Mouse (Mus musculus) testis, postnatal 10 days (tissue): ENCODE measurements at regions not wholly inside any gene's neighbourhood (a gene's known extent, or its start where the extent isn't known, plus 50 kb on each side); places are given as distances from the start of the nearest gene placed in this dataset.

Source experiments
- DNase-seq: peaks from one replicate; pipeline ENCODE4 v3.0.0; 2021; ENCODE audit warnings: low spot score

DNA sequence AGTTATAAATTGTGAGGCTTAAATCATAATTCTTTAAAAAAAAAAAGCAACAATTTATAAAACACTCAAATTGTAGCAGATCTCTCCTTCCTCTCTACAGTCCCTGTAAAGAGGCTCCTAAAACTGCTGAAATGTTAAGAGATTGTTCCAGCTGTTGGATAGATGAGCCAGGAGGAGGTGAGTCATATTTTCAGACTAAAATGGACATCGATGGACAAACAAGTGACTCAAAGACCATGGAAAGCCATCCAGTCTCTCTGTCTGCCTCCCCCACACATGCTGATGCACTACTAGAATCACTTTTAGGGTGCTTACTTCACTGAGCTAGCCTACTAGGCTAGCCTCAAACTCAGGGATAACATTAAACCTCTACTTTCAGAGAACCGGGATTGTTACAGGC, 561.5 kb downstream of the Tmem114 start:
- DNase-seq: no peak

DNA sequence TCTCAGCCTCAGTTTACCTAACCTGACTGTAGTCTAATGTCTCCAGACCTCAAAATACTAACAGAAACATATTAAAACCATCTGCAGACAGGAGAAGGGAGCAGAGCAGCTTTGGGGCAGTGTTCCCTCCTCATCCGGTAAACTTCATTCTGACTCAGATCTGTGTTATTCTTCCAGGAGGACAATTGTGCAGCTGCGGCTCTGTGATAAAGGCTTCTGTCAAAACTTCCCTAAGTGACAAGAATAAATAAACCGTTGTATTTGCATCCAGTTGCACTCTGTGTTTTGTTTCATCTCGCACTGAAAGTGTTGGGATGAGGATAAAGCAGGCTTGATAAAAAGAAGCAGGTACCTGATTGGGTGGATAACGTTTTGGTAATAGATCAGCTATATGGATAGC, 585.8 kb downstream of the Tmem114 start:
- no peak for DNase-seq

DNA sequence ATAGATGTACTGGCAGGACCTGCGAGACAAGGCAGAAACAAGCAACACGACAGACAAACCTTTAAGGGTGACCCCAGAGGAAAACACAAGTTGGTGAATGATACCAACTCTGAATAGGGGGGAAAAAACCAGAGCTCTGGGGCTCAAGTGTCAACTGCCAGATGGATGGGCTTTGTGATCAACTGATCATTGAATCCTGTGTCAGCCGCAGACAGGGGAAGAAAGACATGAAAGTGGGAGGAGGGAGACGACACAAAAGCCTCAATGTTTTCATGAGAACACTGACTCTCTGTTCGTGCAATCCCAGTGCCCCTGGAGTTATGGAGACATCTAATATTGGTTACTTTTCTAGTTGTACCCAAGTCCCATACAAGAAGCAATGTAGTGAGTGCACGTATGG, 593.8 kb downstream of the Tmem114 start:
- DNase-seq: no peak

DNA sequence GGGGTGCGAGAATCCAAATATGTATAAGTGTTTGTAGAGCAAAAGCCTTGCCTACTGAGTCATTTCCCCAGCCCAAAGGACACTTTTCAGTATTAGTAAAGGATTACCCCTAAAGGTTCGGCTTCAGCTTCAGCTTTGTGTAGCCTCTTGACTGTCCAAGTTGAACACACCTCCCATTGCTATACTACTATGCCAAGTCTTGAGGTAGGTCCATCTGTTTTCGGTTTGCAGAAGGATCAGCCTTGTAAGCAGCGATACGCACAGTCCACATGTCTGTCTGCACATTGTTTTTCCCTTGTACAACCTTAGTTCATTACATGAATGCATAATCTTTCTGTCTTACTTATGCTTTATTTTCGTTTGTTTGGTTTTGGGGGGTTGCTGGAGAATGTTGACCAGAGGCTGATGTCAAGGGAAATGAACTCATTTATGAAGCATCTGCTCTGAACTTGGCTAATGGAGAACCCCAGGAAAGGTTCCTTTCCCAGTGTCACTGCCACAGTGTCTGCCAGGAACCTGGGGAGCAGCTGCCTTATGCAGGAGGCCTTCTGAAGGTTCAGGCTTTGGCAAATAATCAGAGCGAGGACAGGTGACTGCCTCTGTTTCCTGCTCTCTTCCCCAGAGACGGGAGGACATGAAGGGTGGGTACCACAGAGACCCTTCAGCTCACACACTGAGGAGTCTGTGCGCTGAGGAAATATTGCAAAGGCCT, 594.8 kb downstream of the Tmem114 start:
- no peak for DNase-seq

- no peak for DNase-seq
These were observed 623.8 kb downstream of the Tmem114 start for GRCm38 (mm10) chr16:7801161-7801560.

DNA sequence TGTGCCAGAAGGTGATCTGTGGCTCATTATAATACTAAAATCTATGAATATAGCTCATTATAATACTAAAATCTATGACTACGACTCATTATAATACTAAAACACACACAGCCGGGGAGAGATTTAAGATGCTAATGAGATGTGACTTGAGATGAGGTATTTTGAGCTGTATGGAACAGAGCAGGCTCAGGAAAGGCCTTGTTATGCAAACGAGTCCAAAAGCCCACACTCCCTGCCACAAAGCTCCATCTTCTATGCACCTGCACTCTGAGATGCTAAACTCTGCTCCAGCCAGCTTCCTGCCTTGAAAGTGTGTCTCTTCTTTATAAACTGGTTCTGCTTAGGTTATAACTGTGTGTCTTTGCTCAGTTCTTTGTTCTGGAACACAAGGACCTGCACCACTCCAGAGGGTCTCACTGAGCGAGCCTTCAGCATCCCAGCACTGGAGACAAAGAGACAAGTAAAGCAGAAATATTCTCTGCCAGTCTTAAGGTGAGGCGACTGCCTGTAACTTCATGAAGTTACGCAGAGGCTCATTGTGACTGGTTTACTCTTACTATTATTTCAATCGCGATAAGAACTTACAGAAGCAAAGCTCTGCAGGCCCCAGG, 627.7 kb downstream of the Tmem114 start:
- DNase-seq: no peak

- DNase-seq: no peak
These were observed 629.4 kb downstream of the Tmem114 start for GRCm38 (mm10) chr16:7795561-7795960.

DNA sequence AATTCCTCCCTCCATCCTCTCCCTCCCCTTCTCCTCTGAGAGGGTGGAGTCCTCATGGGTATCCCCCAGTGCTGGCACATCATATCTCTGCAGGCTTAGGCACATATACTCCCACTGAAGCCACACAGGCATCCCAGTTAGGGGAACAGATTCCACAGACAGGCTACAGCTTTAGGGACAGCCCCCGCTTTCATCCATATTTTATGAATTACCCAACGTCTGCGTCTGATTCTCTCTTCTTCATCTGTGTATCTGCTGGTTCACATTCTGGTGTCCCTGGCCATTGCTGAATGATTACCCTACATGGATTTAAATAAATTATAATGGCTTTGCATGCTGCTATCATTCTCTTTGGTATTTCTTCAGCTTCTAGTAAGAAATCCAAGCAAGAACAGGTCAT, 632.4 kb downstream of the Tmem114 start:
- DNase-seq: no peak

- no peak for DNase-seq
These were observed 634.7 kb downstream of the Tmem114 start for GRCm38 (mm10) chr16:7790260-7790659.

DNA sequence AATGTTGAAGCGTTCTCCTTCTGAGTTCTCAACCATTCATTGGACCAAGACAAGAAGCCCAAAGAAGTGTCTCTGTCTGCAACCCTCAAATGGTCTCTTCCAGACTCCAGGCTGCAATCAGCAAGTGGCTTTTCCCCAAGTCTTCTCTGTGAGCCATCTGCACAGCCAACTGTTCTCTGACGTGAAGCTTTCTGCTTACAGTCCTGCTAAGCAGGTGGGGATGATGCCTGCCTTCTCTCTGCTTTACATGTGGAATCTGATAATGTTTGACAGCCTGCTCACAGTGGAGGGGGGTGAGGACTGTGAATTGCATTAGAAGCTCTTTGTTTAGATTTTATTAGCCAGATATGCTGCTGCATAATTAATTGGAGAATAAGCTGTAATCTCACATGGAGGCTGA, 636.7 kb downstream of the Tmem114 start:
- DNase-seq: no peak

DNA sequence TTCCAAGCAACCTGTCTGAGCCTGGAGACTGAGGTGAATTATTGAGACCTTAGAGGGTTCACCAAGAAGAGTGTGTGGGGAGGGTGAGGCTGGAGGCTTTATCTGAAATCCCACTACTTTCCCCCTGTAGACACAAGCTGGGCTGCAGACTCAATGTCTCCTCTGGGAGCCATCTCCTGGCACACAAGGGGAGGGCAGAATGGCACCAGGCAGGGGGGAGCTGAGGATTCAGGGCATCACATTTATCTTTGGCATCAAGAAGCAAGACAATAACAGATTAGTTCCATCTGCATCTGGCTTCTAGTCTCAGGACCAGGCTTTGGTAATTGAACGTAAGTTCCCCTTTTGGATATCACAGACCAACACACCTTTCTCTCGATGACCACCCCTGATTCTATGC, 643.4 kb downstream of the Tmem114 start:
- DNase-seq: no peak

GRCm38 (mm10) chr16:7775635-7776034, 649.3 kb downstream of the Tmem114 start:
- no peak for DNase-seq

GRCm38 (mm10) chr16:7768433-7768832, 656.5 kb downstream of the Tmem114 start:
- no peak for DNase-seq

- DNase-seq: no peak
These were observed 657.2 kb downstream of the Tmem114 start for GRCm38 (mm10) chr16:7767691-7768090.

GRCm38 (mm10) chr16:7764383-7764782, 660.6 kb downstream of the Tmem114 start:
- DNase-seq: no peak

- peak; percentile 39 for DNase-seq
These were observed 696.8 kb downstream of the Tmem114 start for GRCm38 (mm10) chr16:7728186-7728585.

DNA sequence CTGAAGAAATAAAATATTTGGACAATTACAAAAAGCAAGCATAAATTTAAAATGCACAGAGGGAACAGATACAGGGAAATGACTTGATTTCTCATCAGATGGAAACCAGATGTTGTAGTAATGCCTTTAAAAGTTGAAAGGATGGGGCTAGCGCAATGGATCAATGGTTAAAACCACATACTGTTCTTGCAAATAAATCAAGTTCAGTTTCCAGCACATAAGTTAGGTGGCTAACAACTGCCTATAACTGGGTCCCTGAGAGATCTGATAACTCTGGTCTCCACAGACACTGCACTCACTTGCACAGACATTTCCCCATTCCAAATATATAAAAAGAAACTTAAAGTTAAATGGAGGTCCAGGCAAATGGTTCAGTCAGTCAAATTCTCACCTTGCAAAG, 699.7 kb downstream of the Tmem114 start:
- no peak for DNase-seq

GRCm38 (mm10) chr16:7701471-7701870, 723.5 kb downstream of the Tmem114 start:
- DNase-seq: no peak

DNA sequence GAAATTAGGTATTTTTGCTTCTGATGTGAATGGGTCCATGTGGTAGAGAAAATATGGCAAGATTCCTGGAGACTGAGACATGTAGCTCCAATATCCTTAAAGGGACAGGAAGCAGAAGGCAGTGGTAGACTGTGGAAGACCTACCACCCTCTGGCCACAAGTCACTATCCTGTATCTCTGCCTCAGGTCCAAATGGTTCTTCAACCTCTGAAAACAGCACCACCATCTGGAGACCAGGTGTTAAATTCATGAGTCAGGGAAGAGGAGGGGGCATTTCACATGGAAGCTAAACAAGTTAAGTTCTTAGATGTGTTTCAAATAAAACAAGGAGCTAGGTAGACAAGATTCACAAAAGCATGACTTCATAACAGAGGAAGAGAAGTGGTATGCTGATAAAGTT, 739.5 kb downstream of the Tmem114 start:
- DNase-seq: no peak

GRCm38 (mm10) chr16:7666096-7666495, 758.8 kb downstream of the Tmem114 start:
- no peak for DNase-seq

DNA sequence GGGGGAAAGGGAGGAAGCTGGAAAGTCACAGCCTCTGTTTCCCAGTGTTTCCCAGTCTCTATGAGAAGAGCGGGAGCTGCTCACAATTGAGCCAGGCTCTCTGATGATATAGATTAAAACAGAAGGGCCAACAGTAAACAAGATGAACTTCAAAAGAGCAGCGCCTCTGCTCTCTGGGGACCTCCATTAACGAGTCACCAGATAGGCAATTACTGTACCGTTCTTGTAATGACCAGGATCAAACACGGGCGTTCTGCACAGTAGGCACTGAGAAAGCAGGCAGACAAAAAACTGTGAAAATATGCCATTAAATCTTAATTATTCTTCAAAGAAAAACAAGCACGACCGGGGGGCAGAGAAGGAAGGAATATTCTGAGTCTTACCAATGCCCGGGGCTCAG, 766.8 kb downstream of the Tmem114 start:
- no peak for DNase-seq

DNA sequence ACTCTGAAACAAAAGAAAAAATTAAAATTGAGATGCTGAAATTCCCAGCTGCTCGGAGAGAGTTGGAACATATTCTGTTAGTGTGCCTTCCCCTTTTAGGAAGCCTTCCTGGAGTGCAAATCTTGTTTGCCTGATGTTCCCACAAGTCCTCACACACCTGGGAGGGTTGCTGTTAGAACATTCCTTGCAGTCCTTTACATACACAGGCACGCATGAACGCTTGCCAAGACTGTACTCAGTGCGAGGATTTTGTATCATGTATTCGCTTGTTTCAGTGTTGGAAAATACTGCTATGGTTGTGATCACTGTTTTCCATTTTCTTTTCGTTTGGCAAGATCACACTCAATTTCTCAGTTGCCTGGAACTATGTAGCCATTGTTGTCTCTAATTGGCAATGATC, 770.5 kb downstream of the Tmem114 start:
- no peak for DNase-seq

DNA sequence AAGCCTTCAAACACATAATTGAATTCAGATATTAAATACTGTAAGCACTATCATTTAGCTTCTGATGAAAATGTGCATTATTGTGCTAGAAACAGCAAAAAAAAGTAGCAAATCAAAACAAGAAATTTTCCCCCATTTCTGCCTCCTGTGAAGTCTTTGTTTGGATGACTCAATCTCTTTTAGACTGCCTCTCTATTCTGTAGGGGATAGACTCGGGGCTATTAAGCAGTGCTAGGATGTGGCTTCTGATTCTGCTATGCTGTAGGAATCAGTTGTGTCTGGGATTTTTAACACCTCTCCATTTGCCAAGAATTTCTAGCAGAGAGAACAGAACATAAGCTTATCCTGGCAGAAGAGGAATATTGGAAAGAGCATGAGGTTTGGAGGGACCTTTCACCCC, 775.2 kb downstream of the Tmem114 start:
- DNase-seq: no peak

- no peak for DNase-seq
These were observed 777.5 kb downstream of the Tmem114 start for GRCm38 (mm10) chr16:7647275-7647926.
